Mouse (Mus musculus): ENCODE results near the gene Atp6v1e2. TPM values are rescaled to one million over a fixed set of nuclear protein-coding genes. Genes with fewer than 3 reads are reported as not detected.
A peak's percentile ranks its signal among the peaks of the same experiment; 100 is the strongest.

Gene Atp6v1e2
- total and polyA plus RNA-seq, 3 experiments, result not detected

DNA sequence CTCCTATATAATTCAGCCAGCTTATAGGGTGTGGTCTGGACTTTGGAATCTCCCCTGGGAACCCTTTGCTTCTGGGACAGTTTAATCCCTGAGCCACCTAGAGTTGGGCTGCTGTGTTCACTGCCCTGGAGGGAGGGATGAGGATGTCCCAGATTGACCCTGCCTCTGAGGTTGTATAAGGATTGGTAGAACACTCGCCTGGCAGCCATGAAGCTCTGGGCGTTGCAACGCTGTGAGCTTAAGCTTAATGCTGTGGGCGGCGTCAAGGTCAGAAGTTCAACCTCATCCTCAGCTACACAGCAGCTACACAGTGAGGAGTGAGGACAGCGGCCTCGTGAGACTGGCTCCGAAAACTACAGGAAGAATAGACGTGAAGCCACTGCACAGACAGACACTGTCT, 34.8 kb upstream of the Atp6v1e2 start:
- ATAC-seq (ENCODE audit: extremely low read depth, insufficient number of reproducible peaks, low FRiP score, poor library complexity, severe bottlenecking) (no peak), DNase-seq (ENCODE audit: low spot score) (no peak)
- no peaks in the 10 kb centered on the region; the same call in 1 of the 2 replicates for H3K4me1 ChIP-seq (ENCODE audit: insufficient read depth, low read depth, low read length)
- 0 out of 2 replicates have a peak, but pooled peaks cover 2% of the 10 kb centered on the region for H3K27me3 ChIP-seq (ENCODE audit: insufficient read depth, low read length)
- no peak for TF ChIP-seq TAL1 (conservative IDR thresholded peaks at IDR 0.05; ENCODE audit: low read depth, low read length)
- peaks cover 16% of the 10 kb centered on the region for H3K9me3 ChIP-seq (replicated peaks)
- no peak overlapping the region for H3K4me3 ChIP-seq (ENCODE audit: low read depth, low read length)
- H3K36me3 ChIP-seq (replicated peaks), result no peaks in the 10 kb centered on the region

DNA sequence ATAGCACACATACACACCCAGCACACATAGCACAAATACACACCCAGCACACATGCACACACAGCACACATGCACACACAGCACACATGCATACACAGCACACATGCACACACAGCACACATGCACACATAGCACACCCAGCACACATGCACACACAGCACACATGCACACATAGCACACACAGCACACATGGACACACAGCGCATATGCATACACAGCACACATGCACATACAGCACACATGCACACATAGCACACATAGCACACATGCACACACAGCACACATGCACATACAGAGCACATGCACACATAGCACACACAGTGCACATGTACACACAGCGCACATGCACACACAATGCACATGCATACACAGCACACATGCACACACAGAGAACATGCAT, 34.0 kb upstream of the Atp6v1e2 start:
- Histone ChIP-seq H3K9me3 (replicated peaks) (peaks cover 16% of the 10 kb centered on the region), H3K36me3 (replicated peaks) (no peaks in the 10 kb centered on the region), H3K27me3 (ENCODE audit: insufficient read depth, low read length) (0 out of 2 replicates have a peak, but pooled peaks cover 2% of the 10 kb centered on the region), H3K4me3 (ENCODE audit: low read depth, low read length) (peak overlapping the region; percentile 50; the same call in 1 of the 2 replicates), H3K4me1 (ENCODE audit: insufficient read depth, low read depth, low read length) (no peaks in the 10 kb centered on the region; the same call in 1 of the 2 replicates)
- no peak for TF ChIP-seq CTCF (IDR thresholded peaks at IDR 0.05; ENCODE audit: low read depth, low read length)
- TF ChIP-seq POLR2AphosphoS5 (IDR thresholded peaks at IDR 0.05; ENCODE audit: insufficient replicate concordance, low read depth, low read length), result no peak
- TF ChIP-seq GATA1 (IDR thresholded peaks at IDR 0.05; ENCODE audit: borderline replicate concordance, low read length), result no peak
- TF ChIP-seq TAL1 (conservative IDR thresholded peaks at IDR 0.05; ENCODE audit: low read depth, low read length), result no peak
- DNase-seq (ENCODE audit: low spot score) (no peak), ATAC-seq (ENCODE audit: extremely low read depth, insufficient number of reproducible peaks, low FRiP score, poor library complexity, severe bottlenecking) (no peak)

DNA sequence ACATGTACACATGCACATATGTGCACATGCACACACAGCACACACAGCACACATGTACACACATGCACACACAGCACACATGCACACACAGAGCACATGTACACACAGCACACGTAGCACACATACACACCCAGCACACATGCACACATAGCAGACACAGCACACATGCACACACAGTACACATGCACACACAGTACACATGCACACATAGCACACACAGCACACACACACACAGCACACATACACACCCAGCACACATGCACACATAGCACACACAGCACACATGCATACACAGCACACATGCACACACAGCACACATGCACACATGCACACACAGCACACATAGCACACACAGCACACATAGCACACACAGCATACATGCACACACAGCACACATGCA, 33.5 kb upstream of the Atp6v1e2 start:
- Histone ChIP-seq H3K9me3 (replicated peaks) (peaks cover 19% of the 10 kb centered on the region), H3K27me3 (ENCODE audit: insufficient read depth, low read length) (0 out of 2 replicates have a peak, but pooled peaks cover 2% of the 10 kb centered on the region), H3K4me1 (ENCODE audit: insufficient read depth, low read depth, low read length) (no peaks in the 10 kb centered on the region; the same call in 1 of the 2 replicates), H3K36me3 (replicated peaks) (no peaks in the 10 kb centered on the region), H3K4me3 (ENCODE audit: low read depth, low read length) (peak overlapping the region; percentile 50; the same call in 1 of the 2 replicates)
- DNase-seq (ENCODE audit: low spot score), result no peak
- 0 out of 2 replicates have a peak, but pooled peaks have one; percentile 12 for TF ChIP-seq CTCF (IDR thresholded peaks at IDR 0.05; ENCODE audit: low read depth, low read length)
- TF ChIP-seq POLR2AphosphoS5 (IDR thresholded peaks at IDR 0.05; ENCODE audit: insufficient replicate concordance, low read depth, low read length), result peak; percentile 53; the same call in 1 of the 2 replicates
- TF ChIP-seq GATA1 (IDR thresholded peaks at IDR 0.05; ENCODE audit: borderline replicate concordance, low read length), result no peak
- ATAC-seq (ENCODE audit: extremely low read depth, insufficient number of reproducible peaks, low FRiP score, poor library complexity, severe bottlenecking), result no peak

DNA sequence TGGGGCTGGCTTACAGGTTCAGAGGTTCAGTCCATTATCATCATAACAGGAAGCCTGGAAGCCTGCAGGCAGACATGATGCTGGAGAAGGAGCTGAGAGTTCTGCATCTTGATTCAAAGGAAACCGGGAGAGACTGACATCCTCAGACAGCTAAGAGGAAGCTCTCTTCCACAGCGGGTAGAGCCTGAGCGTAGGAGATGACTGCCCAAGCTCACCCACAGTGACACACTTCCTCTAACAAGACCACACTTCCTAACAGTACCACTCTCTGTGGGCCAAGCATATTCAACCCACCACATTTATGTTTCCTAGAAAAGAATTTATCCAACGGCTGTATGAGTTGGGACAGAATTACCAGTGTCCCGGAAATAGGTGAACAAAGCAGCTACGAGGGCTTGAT, 30.8 kb upstream of the Atp6v1e2 start:
- TF ChIP-seq GATA2 (IDR thresholded peaks at IDR 0.05; ENCODE audit: borderline replicate concordance, low read depth, low read length) (no peak), POLR2AphosphoS5 (IDR thresholded peaks at IDR 0.05; ENCODE audit: insufficient replicate concordance, low read depth, low read length) (no peak)
- Histone ChIP-seq H3K36me3 (replicated peaks) (no peaks in the 10 kb centered on the region), H3K4me1 (ENCODE audit: insufficient read depth, low read depth, low read length) (no peaks in the 10 kb centered on the region; the same call in 1 of the 2 replicates), H3K9me3 (replicated peaks) (peaks cover 19% of the 10 kb centered on the region), H3K4me3 (ENCODE audit: low read depth, low read length) (no peak overlapping the region), H3K27me3 (ENCODE audit: insufficient read depth, low read length) (0 out of 2 replicates have a peak, but pooled peaks cover 2% of the 10 kb centered on the region)
- DNase-seq (ENCODE audit: low spot score) (no peak), ATAC-seq (ENCODE audit: extremely low read depth, insufficient number of reproducible peaks, low FRiP score, poor library complexity, severe bottlenecking) (no peak)

DNA sequence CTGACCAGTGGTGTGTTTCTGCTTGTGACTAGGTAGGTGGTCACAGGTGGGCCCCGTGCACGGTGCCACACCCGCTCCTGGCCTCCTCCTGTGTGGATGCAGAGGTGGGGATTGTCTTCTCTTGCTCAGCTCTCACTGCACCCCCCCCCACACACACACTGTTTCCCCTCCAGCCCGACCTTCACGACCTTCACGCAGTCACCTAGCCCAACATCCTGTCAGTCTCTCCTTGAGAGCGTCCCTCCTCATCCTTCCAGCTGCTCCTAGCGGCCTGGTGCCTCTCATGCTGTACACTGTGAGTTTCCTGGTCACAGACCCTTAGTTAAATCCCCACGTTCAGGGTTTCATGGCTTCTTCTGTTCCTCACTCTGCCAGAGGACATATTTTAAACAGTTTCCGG, 28.7 kb upstream of the Atp6v1e2 start:
- Histone ChIP-seq H3K9me3 (replicated peaks) (peaks cover 10% of the 10 kb centered on the region), H3K36me3 (replicated peaks) (no peaks in the 10 kb centered on the region), H3K4me1 (ENCODE audit: insufficient read depth, low read depth, low read length) (no peaks in the 10 kb centered on the region), H3K4me3 (ENCODE audit: low read depth, low read length) (no peak overlapping the region), H3K27me3 (ENCODE audit: insufficient read depth, low read length) (0 out of 2 replicates have a peak, but pooled peaks cover 2% of the 10 kb centered on the region)
- TF ChIP-seq GATA2 (IDR thresholded peaks at IDR 0.05; ENCODE audit: borderline replicate concordance, low read depth, low read length), result no peak
- no peak for TF ChIP-seq TAL1 (conservative IDR thresholded peaks at IDR 0.05; ENCODE audit: low read depth, low read length)
- DNase-seq (ENCODE audit: low spot score) (no peak), ATAC-seq (ENCODE audit: extremely low read depth, insufficient number of reproducible peaks, low FRiP score, poor library complexity, severe bottlenecking) (no peak)

DNA sequence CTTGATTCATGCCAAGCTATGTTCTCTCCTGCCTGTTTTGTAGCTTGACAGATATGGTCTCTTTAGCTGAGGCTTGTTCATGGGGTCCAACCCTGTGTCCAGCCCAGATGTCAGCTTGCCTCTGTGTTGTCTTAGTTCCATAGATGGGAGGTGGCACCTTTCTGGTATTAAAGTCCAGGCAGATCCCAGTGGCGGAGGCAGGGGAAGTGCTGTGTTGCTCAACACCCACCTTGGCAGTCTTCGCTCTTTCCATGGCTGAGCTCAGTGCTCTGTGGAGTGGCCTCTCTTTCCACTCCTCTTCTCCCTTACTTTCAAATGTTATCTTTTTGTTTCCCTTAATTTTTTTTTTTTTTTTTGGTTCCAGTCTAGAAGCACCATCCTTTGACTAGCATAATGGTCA, 25.4 kb upstream of the Atp6v1e2 start:
- H3K27me3 ChIP-seq (ENCODE audit: insufficient read depth, low read length), result no peaks in the 10 kb centered on the region; the same call in 1 of the 2 replicates
- H3K9me3 ChIP-seq (replicated peaks), result peaks cover 20% of the 10 kb centered on the region
- H3K4me3 ChIP-seq (ENCODE audit: low read depth, low read length), result no peak overlapping the region
- DNase-seq (ENCODE audit: low spot score) (no peak), ATAC-seq (ENCODE audit: extremely low read depth, insufficient number of reproducible peaks, low FRiP score, poor library complexity, severe bottlenecking) (no peak)
- TF ChIP-seq GATA2 (IDR thresholded peaks at IDR 0.05; ENCODE audit: borderline replicate concordance, low read depth, low read length), result no peak
- no peak for TF ChIP-seq POLR2AphosphoS5 (IDR thresholded peaks at IDR 0.05; ENCODE audit: insufficient replicate concordance, low read depth, low read length)
- TF ChIP-seq TAL1 (conservative IDR thresholded peaks at IDR 0.05; ENCODE audit: low read depth, low read length), result no peak
- TF ChIP-seq GATA1 (IDR thresholded peaks at IDR 0.05; ENCODE audit: borderline replicate concordance, low read length), result no peak
- H3K36me3 ChIP-seq (replicated peaks), result no peaks in the 10 kb centered on the region
- no peaks in the 10 kb centered on the region for H3K4me1 ChIP-seq (ENCODE audit: insufficient read depth, low read depth, low read length)

DNA sequence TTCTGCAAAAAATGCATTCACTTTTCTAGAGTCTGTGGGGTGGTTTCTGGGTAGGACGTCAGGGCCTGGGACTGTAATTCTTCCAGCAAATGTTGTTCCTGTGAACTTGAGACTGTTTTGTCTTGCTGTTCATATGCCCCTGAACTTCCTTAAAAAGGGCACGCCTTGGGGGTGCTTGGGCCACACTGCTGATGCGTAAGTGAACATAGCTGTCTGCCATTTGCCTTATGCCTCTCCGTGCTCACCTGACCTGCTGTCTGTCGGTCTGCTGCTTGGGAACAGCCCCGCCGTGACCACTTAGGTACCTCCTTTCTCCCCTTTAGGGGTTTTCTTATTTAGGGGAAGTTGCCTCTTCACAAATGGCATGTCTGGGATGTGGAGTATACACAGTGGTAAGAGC, 24.2 kb upstream of the Atp6v1e2 start:
- peaks cover 20% of the 10 kb centered on the region for H3K9me3 ChIP-seq (replicated peaks)
- ATAC-seq (ENCODE audit: extremely low read depth, insufficient number of reproducible peaks, low FRiP score, poor library complexity, severe bottlenecking), result no peak
- H3K4me1 ChIP-seq (ENCODE audit: insufficient read depth, low read depth, low read length), result no peaks in the 10 kb centered on the region
- TF ChIP-seq GATA1 (IDR thresholded peaks at IDR 0.05; ENCODE audit: borderline replicate concordance, low read length) (no peak), TAL1 (conservative IDR thresholded peaks at IDR 0.05; ENCODE audit: low read depth, low read length) (no peak), POLR2AphosphoS5 (IDR thresholded peaks at IDR 0.05; ENCODE audit: insufficient replicate concordance, low read depth, low read length) (no peak), GATA2 (IDR thresholded peaks at IDR 0.05; ENCODE audit: borderline replicate concordance, low read depth, low read length) (no peak), CTCF (IDR thresholded peaks at IDR 0.05; ENCODE audit: low read depth, low read length) (no peak)
- H3K36me3 ChIP-seq (replicated peaks), result no peaks in the 10 kb centered on the region
- no peak overlapping the region for H3K4me3 ChIP-seq (ENCODE audit: low read depth, low read length)
- DNase-seq (ENCODE audit: low spot score), result no peak
- no peaks in the 10 kb centered on the region; the same call in 1 of the 2 replicates for H3K27me3 ChIP-seq (ENCODE audit: insufficient read depth, low read length)

Data from G1E (cell line).